22 mouse cellular contexts compared by ENCODE assay signal in the genomic region with DNA sequence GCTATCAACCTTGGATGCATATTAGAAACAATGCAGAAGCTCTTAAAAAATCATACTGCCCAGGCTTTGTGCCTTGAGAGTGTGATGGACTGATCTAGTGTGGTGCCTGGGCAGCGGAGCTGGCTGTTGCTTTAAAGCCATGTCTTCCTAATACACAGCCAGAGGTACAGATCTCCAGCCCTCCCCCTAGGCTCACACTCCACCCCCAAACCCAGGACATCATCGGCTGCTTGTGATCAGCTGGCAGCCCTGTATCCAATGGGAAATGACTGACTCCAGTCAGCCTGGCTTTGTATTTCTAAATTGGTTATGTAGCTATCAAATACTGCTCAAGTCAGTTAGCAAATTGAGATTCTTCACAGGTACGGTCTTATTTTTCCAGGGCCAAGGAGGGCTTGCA.
DNase-seq lines count a peak whose midpoint lies in the region; ATAC-seq and TF ChIP-seq lines count a peak whose summit lies in the region.
"Had no signal": no experiment of that assay in that cellular context is flagged by ENCODE, and none has a peak within 500 bp of the region (broad histone marks: within the 10 kb centered on the region; RNA-seq: fewer than 3 reads in every experiment).

No protein-coding gene starts in this region.

- H3K27me3 ChIP-seq in forebrain, postnatal 0 days (ENCODE audit: insufficient read depth, low read length): no peaks in the 10 kb centered on the region
- H3K27me3 ChIP-seq in forebrain, embryonic 11.5 days (ENCODE audit: control insufficient read depth, insufficient read depth, low read length): no peaks in the 10 kb centered on the region
- no peaks in the 10 kb centered on the region for H3K27me3 ChIP-seq in midbrain, embryonic 13.5 days
- no peaks in the 10 kb centered on the region for H3K27me3 ChIP-seq in midbrain, embryonic 11.5 days (ENCODE audit: control insufficient read depth, insufficient read depth, low read length)
- no peaks in the 10 kb centered on the region for H3K27me3 ChIP-seq in midbrain, embryonic 16.5 days (ENCODE audit: control insufficient read depth, insufficient read depth, low read depth, low read length)
- H3K27me3 ChIP-seq: CH12.LX; embryonic facial prominence, embryonic 13.5 days; forebrain, embryonic 13.5 days had no signal

- no peak overlapping the region for H3K27ac ChIP-seq in forebrain, postnatal 0 days (ENCODE audit: low read depth, low read length)
- no peak overlapping the region for H3K27ac ChIP-seq in forebrain, embryonic 11.5 days (ENCODE audit: low read depth, low read length)
- H3K27ac ChIP-seq in midbrain, embryonic 13.5 days: peak overlapping the region; percentile 11; the same call in 1 of the 2 replicates
- H3K27ac ChIP-seq in midbrain, embryonic 11.5 days (ENCODE audit: low read depth, low read length): no peak overlapping the region
- H3K27ac ChIP-seq in midbrain, embryonic 16.5 days (ENCODE audit: low read length): 0 out of 2 replicates have a peak overlapping the region, but pooled peaks have one; percentile 18
- H3K27ac ChIP-seq: embryonic facial prominence, embryonic 13.5 days; forebrain, embryonic 13.5 days; heart, embryonic 10.5 days had no signal

- H3K4me2 ChIP-seq in forebrain, postnatal 0 days (ENCODE audit: low read depth): no peak overlapping the region
- no peak overlapping the region for H3K4me2 ChIP-seq in forebrain, embryonic 11.5 days (ENCODE audit: low read depth, low read length, severe bottlenecking)
- H3K4me2 ChIP-seq in midbrain, embryonic 13.5 days (replicated peaks): no peak overlapping the region
- no peak overlapping the region for H3K4me2 ChIP-seq in midbrain, embryonic 11.5 days
- H3K4me2 ChIP-seq in midbrain, embryonic 16.5 days (ENCODE audit: low read length): no peak overlapping the region
- H3K4me2 ChIP-seq: embryonic facial prominence, embryonic 13.5 days; forebrain, embryonic 13.5 days had no signal

- no peaks in the 10 kb centered on the region for H3K9me3 ChIP-seq in forebrain, postnatal 0 days (ENCODE audit: low read length)
- H3K9me3 ChIP-seq in forebrain, embryonic 11.5 days (ENCODE audit: control insufficient read depth, low read length): no peaks in the 10 kb centered on the region
- H3K9me3 ChIP-seq in midbrain, embryonic 13.5 days: no peaks in the 10 kb centered on the region
- H3K9me3 ChIP-seq in midbrain, embryonic 11.5 days (ENCODE audit: control insufficient read depth, low read length): no peaks in the 10 kb centered on the region
- no peaks in the 10 kb centered on the region for H3K9me3 ChIP-seq in midbrain, embryonic 16.5 days (replicated peaks; ENCODE audit: control insufficient read depth, low read length, poor library complexity, severe bottlenecking)
- H3K9me3 ChIP-seq: embryonic facial prominence, embryonic 13.5 days; forebrain, embryonic 13.5 days; heart, embryonic 10.5 days had no signal

- no peaks in the 10 kb centered on the region for H3K36me3 ChIP-seq in forebrain, postnatal 0 days (ENCODE audit: insufficient read depth)
- no peaks in the 10 kb centered on the region for H3K36me3 ChIP-seq in forebrain, embryonic 11.5 days (ENCODE audit: control insufficient read depth, insufficient read depth, low read length)
- no peaks in the 10 kb centered on the region for H3K36me3 ChIP-seq in midbrain, embryonic 13.5 days
- H3K36me3 ChIP-seq in midbrain, embryonic 11.5 days (ENCODE audit: control insufficient read depth, insufficient read depth, low read length): no peaks in the 10 kb centered on the region
- no peaks in the 10 kb centered on the region for H3K36me3 ChIP-seq in midbrain, embryonic 16.5 days (ENCODE audit: control insufficient read depth, insufficient read depth, low read length)
- H3K36me3 ChIP-seq: embryonic facial prominence, embryonic 13.5 days; heart, embryonic 10.5 days had no signal

- no peak overlapping the region for H3K9ac ChIP-seq in forebrain, postnatal 0 days
- no peak overlapping the region for H3K9ac ChIP-seq in forebrain, embryonic 11.5 days (ENCODE audit: low read length)
- no peak overlapping the region for H3K9ac ChIP-seq in midbrain, embryonic 13.5 days (replicated peaks)
- no peak overlapping the region for H3K9ac ChIP-seq in midbrain, embryonic 11.5 days (ENCODE audit: low read length)
- H3K9ac ChIP-seq in midbrain, embryonic 16.5 days (ENCODE audit: low read depth, low read length): no peak overlapping the region
- H3K9ac ChIP-seq: embryonic facial prominence, embryonic 13.5 days; forebrain, embryonic 13.5 days had no signal

- peak; percentile 48; the same call in 1 of the 2 replicates for ATAC-seq in forebrain, postnatal 0 days
- no peak for ATAC-seq in forebrain, embryonic 11.5 days (replicated peaks; ENCODE audit: low FRiP score)
- ATAC-seq in midbrain, embryonic 13.5 days: no peak
- no peak for ATAC-seq in midbrain, embryonic 11.5 days (ENCODE audit: low FRiP score)
- ATAC-seq in midbrain, embryonic 16.5 days: peak; percentile 68
- ATAC-seq: forebrain, embryonic 13.5 days; intestine, embryonic 16.5 days had no signal

- no peak for TF ChIP-seq CTCF in forebrain, postnatal 0 days (IDR thresholded peaks at IDR 0.05; ENCODE audit: low read depth)

- WGBS in forebrain, postnatal 0 days: 74% methylated on average over 3 of the region's 3 CpGs
- WGBS in forebrain, embryonic 11.5 days: 78% methylated on average over 3 of the region's 3 CpGs
- WGBS in midbrain, embryonic 13.5 days: 67% methylated on average over 3 of the region's 3 CpGs
- 76% methylated on average over 3 of the region's 3 CpGs for WGBS in midbrain, embryonic 11.5 days
- 59% methylated on average over 3 of the region's 3 CpGs for WGBS in midbrain, embryonic 16.5 days

- H3K4me1 ChIP-seq in forebrain, postnatal 0 days (ENCODE audit: insufficient read depth): no peaks in the 10 kb centered on the region
- no peaks in the 10 kb centered on the region for H3K4me1 ChIP-seq in forebrain, embryonic 11.5 days (replicated peaks; ENCODE audit: control insufficient read depth, insufficient read depth, low read length)
- H3K4me1 ChIP-seq in midbrain, embryonic 13.5 days (replicated peaks): 0 out of 2 replicates have a peak, but pooled peaks cover 4% of the 10 kb centered on the region
- no peaks in the 10 kb centered on the region for H3K4me1 ChIP-seq in midbrain, embryonic 11.5 days (ENCODE audit: control insufficient read depth, insufficient read depth, low read length)
- peaks cover 8% of the 10 kb centered on the region; the same call in 1 of the 2 replicates for H3K4me1 ChIP-seq in midbrain, embryonic 16.5 days (ENCODE audit: control insufficient read depth, insufficient read depth, low read length)
- H3K4me1 ChIP-seq: embryonic facial prominence, embryonic 13.5 days; forebrain, embryonic 13.5 days; heart, embryonic 10.5 days had no signal

- no peak overlapping the region for H3K4me3 ChIP-seq in forebrain, postnatal 0 days (ENCODE audit: low read depth, low read length)
- no peak overlapping the region for H3K4me3 ChIP-seq in forebrain, embryonic 11.5 days (ENCODE audit: low read depth, low read length)
- H3K4me3 ChIP-seq in midbrain, embryonic 13.5 days (replicated peaks): no peak overlapping the region
- no peak overlapping the region for H3K4me3 ChIP-seq in midbrain, embryonic 11.5 days (ENCODE audit: low read depth, low read length)
- H3K4me3 ChIP-seq in midbrain, embryonic 16.5 days (ENCODE audit: low read depth, low read length): no peak overlapping the region
- H3K4me3 ChIP-seq: embryonic facial prominence, embryonic 13.5 days; forebrain, embryonic 13.5 days; heart, embryonic 10.5 days had no signal

- DNase-seq in forebrain, postnatal 0 days: no peak
- DNase-seq in forebrain, embryonic 11.5 days (ENCODE audit: low spot score): no peak
- no peak for DNase-seq in midbrain, embryonic 11.5 days (ENCODE audit: low spot score, missing footprints)
- DNase-seq in brain, adult 2 months (ENCODE audit: low read depth, low spot score): peak; percentile 27
- DNase-seq in adrenal gland, postnatal 4 days (ENCODE audit: low spot score in 2 of 2): no peak
- DNase-seq in B cell, adult 2 months: no peak
- DNase-seq: adrenal gland, adult 2 months; adrenal gland, postnatal 25 days; cerebellum, adult 11-12 months; cerebellum, adult 9-10 months; cerebellum, postnatal 36 days; gastrocnemius, postnatal 10 days; heart, adult 18-20 months; heart, postnatal 10 days; heart, postnatal 4 days had no signal

Comparison
In these comparisons a context has a peak if more than half of its experiments do, and no peak if none do; other contexts are left out.
1. ATAC-seq: peak in forebrain, postnatal 0 days (single experiment) and midbrain, embryonic 16.5 days (single experiment); none in forebrain, embryonic 11.5 days (single experiment), midbrain, embryonic 13.5 days (single experiment) and midbrain, embryonic 11.5 days (single experiment).
2. H3K27ac ChIP-seq: peak in midbrain, embryonic 13.5 days (single experiment) and midbrain, embryonic 16.5 days (single experiment); none in forebrain, postnatal 0 days (single experiment), forebrain, embryonic 11.5 days (single experiment) and midbrain, embryonic 11.5 days (single experiment).